ENCODE assay signal across 8 mouse cellular contexts in genomic region chr4:155122444-155123040, GRCm38 (mm10). TPM values are rescaled to one million over a fixed set of nuclear protein-coding genes. Genes with fewer than 3 reads are reported as not detected.
A peak's percentile ranks its signal among the peaks of the same experiment; 100 is the strongest.
DNase-seq lines count a peak whose midpoint lies in the region; ATAC-seq and TF ChIP-seq lines count a peak whose summit lies in the region.

No protein-coding gene starts in this region.

- H3K4me1 ChIP-seq in neural tube, embryonic 14.5 days (ENCODE audit: control insufficient read depth, insufficient read depth, low read length): peaks cover 14% of the 10 kb centered on the region
- peaks cover 15% of the 10 kb centered on the region for H3K4me1 ChIP-seq in thymus, adult 2 months (replicated peaks; ENCODE audit: control insufficient read depth, insufficient read depth, low read length)

- H3K9ac ChIP-seq in neural tube, embryonic 14.5 days (replicated peaks; ENCODE audit: low read depth, low read length): no peak overlapping the region

- 20% methylated on average over 16 of the region's 16 CpGs for WGBS in neural tube, embryonic 14.5 days
- 81% methylated on average over 16 of the region's 16 CpGs for WGBS in thymus, adult 2 months

- H3K9me3 ChIP-seq in neural tube, embryonic 14.5 days (ENCODE audit: control insufficient read depth, low read length): no peaks in the 10 kb centered on the region

- peak; percentile 65; the same call in 1 of the 2 replicates for ATAC-seq in neural tube, embryonic 14.5 days (ENCODE audit: low read depth)

- no peak overlapping the region for H3K4me3 ChIP-seq in neural tube, embryonic 14.5 days (ENCODE audit: low read depth, low read length)
- H3K4me3 ChIP-seq in thymus, adult 2 months (ENCODE audit: control insufficient read depth, insufficient read depth, low read length): no peak overlapping the region

- intact Hi-C loops in left cerebral cortex, postnatal 4 days (cut with DNase I): no loop called here

- H3K27ac ChIP-seq in neural tube, embryonic 14.5 days (ENCODE audit: low read depth, low read length): peak overlapping the region; percentile 55; the same call in 1 of the 2 replicates
- no peak overlapping the region for H3K27ac ChIP-seq in thymus, adult 2 months (ENCODE audit: control insufficient read depth, insufficient read depth, low read length)

- no peak for TF ChIP-seq CTCF in thymus, adult 2 months (IDR thresholded peaks at IDR 0.05; ENCODE audit: borderline replicate concordance, control insufficient read depth, extremely low read depth, insufficient read depth, low read length, poor library complexity)

- H3K36me3 ChIP-seq in neural tube, embryonic 14.5 days (ENCODE audit: control insufficient read depth, insufficient read depth, low read length): no peaks in the 10 kb centered on the region
- H3K36me3 ChIP-seq in thymus, adult 2 months (ENCODE audit: control insufficient read depth, insufficient read depth, low read length): no peaks in the 10 kb centered on the region

- peak; percentile 54 for DNase-seq in cerebellum, adult 9-10 months
- DNase-seq in cerebellum, adult 8-10 months: no peak
- DNase-seq in cerebellum, postnatal 36 days: peak; percentile 58 to 62
- DNase-seq in gastrocnemius, postnatal 10 days: peak; percentile 72
- peak; percentile 22 for DNase-seq in induced T-regulatory cell, adult 2 months (ENCODE audit: low read depth)
- peak; percentile 90 for DNase-seq in left cerebral cortex, postnatal 4 days
- no peak for DNase-seq in thymus, adult 2 months

- no peak overlapping the region for H3K4me2 ChIP-seq in neural tube, embryonic 14.5 days (ENCODE audit: low read depth, low read length)

- no peaks in the 10 kb centered on the region for H3K27me3 ChIP-seq in neural tube, embryonic 14.5 days (ENCODE audit: control insufficient read depth, insufficient read depth, low read length)
- no peaks in the 10 kb centered on the region for H3K27me3 ChIP-seq in thymus, adult 2 months (ENCODE audit: control insufficient read depth, insufficient read depth, low read length)

- TF ChIP-seq POLR2A in thymus, adult 2 months (IDR thresholded peaks at IDR 0.05; ENCODE audit: control insufficient read depth, extremely low read depth, insufficient read depth, low read length, poor library complexity): no peak

RNA-seq across cellular contexts. Expression of gene Morn1, which starts 36.2 kb away (rescaled TPM):
- 1 to 10 TPM; 2.6 to 4.3 TPM for total RNA-seq in gastrocnemius, postnatal 10 days (2021)
- 10 to 100 TPM; 11.0 to 12.9 TPM for total RNA-seq in left cerebral cortex, postnatal 4 days (2021)
- 6.3 and 6.8 TPM in 2 replicates for polyA plus RNA-seq in neural tube, embryonic 14.5 days (2014; fragmentation: Nextera tagmentation; extraction: Ambion mirVana)
- polyA plus RNA-seq in thymus, adult 2 months (2012; rRNA removed): 3.8 and 5.0 TPM in 2 replicates

RNA-seq across cellular contexts. Expression of gene Rer1, which starts 36.4 kb away (rescaled TPM):
- total RNA-seq in gastrocnemius, postnatal 10 days (2021): 10 to 100 TPM; 49.0 to 58.1 TPM
- 10 to 100 TPM; 65.1 to 67.9 TPM for total RNA-seq in left cerebral cortex, postnatal 4 days (2021)
- 132 and 137 TPM in 2 replicates for polyA plus RNA-seq in neural tube, embryonic 14.5 days (2014; fragmentation: Nextera tagmentation; extraction: Ambion mirVana)
- polyA plus RNA-seq in thymus, adult 2 months (2012; rRNA removed): 107 and 111 TPM in 2 replicates

RNA-seq across cellular contexts. Expression of gene Pex10, which starts 55.7 kb away (rescaled TPM):
- 10 to 100 TPM; 10.5 to 13.6 TPM for total RNA-seq in gastrocnemius, postnatal 10 days (2021)
- total RNA-seq in left cerebral cortex, postnatal 4 days (2021): 10 to 100 TPM; 12.0 to 13.5 TPM
- polyA plus RNA-seq in neural tube, embryonic 14.5 days (2014; fragmentation: Nextera tagmentation; extraction: Ambion mirVana): 6.6 and 8.6 TPM in 2 replicates
- 32.8 and 38.0 TPM in 2 replicates for polyA plus RNA-seq in thymus, adult 2 months (2012; rRNA removed)

Comparison
In these comparisons a context has a peak if more than half of its experiments do, and no peak if none do; other contexts are left out.
1. DNase-seq: peak in cerebellum, adult 9-10 months (single experiment), cerebellum, postnatal 36 days (2 of 2), gastrocnemius, postnatal 10 days (single experiment), induced T-regulatory cell, adult 2 months (single experiment) and left cerebral cortex, postnatal 4 days (single experiment); none in cerebellum, adult 8-10 months (single experiment) and thymus, adult 2 months (single experiment).